Mouse (Mus musculus) c-Kit-positive CD71-positive TER-119-positive erythroid progenitor cells, embryonic 14.5 days (primary cell): ENCODE measurements at regions not wholly inside any gene's neighbourhood (a gene's known extent, or its start where the extent isn't known, plus 50 kb on each side); places are given as distances from the start of the nearest gene placed in this dataset.

Source experiments
- DNase-seq: peaks from one replicate; pipeline ENCODE4 v3.0.0-alpha.2; 2013; ENCODE audit warnings: low spot score

GRCm38 (mm10) chr1:124674420-124674819 is 629.1 kb upstream of the Dpp10 start:
- DNase-seq: peak; percentile 1

GRCm38 (mm10) chr1:124652872-124653271 is 607.5 kb upstream of the Dpp10 start:
- DNase-seq: no peak

GRCm38 (mm10) chr1:124652251-124652861 is 607.0 kb upstream of the Dpp10 start:
- DNase-seq: no peak

GRCm38 (mm10) chr1:124635246-124635768 is 589.9 kb upstream of the Dpp10 start:
- no peak for DNase-seq

GRCm38 (mm10) chr1:124630084-124630483 is 584.7 kb upstream of the Dpp10 start:
- no peak for DNase-seq

- no peak for DNase-seq
Measured at GRCm38 (mm10) chr1:124584620-124585019, 539.3 kb upstream of the Dpp10 start.
